Mouse (Mus musculus): ENCODE results near the gene Myo16. TPM values are rescaled to one million over a fixed set of nuclear protein-coding genes. Genes with fewer than 3 reads are reported as not detected.

Gene Myo16
- polyA plus RNA-seq, 1 experiment from 2014 or later = 2.0 TPM

DNA sequence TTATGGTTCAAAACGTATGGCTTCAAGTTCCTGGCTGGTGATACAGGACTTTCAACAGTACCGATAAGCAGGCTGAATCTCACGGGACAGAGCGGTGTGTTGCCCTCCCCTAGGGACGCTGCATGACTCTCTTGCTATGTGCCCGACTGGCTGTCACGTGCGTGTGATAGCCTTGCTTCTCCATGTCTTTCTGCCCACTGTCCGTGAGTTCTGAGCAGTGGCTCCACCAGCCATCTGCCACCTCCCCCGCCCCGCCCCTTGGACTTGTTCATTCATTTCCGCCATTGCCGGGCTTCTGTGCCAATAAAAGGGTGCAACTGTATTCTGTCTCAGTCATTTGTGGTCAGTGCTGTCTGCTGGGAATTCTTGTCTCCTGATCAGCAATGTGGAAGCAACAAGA, 480.7 kb downstream of the Myo16 start:
- Histone ChIP-seq H3K4me1 (ENCODE audit: control insufficient read depth, insufficient read depth, low read length) (peaks cover 11% of the 10 kb centered on the region), H3K4me2 (ENCODE audit: low read length) (no peak overlapping the region), H3K9ac (ENCODE audit: low read length) (no peak overlapping the region), H3K27me3 (replicated peaks; ENCODE audit: control insufficient read depth, insufficient read depth, low read length) (no peaks in the 10 kb centered on the region), H3K36me3 (ENCODE audit: control insufficient read depth, insufficient read depth, low read length) (no peaks in the 10 kb centered on the region), H3K9me3 (replicated peaks; ENCODE audit: control insufficient read depth, low read length) (no peaks in the 10 kb centered on the region), H3K27ac (ENCODE audit: low read depth, low read length) (no peak overlapping the region), H3K4me3 (ENCODE audit: low read depth, low read length) (no peak overlapping the region)
- WGBS = 81% methylated on average over 13 of the region's 13 CpGs
- ATAC-seq = 0 out of 2 replicates have a peak, but pooled peaks have one; percentile 16
- no peak for DNase-seq (ENCODE audit: low spot score)

DNA sequence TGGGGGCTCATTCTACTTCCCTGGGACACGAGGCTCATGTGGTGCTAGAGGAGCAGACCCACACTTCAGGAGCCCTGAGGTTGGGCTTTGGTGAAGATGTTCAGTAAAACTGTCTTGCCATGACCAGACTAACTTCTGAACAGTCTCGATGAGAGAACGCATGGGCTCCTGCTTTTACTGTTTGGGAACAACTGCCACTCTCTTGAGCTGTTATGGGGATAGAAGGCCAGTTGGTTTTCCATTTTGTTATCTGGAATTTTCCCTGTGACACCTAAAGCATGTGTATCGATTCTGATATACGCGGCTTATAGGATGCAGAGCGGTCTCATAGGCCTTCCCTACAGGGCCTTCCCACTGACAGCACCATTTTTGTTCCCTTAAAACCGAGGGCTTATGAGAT, 485.2 kb downstream of the Myo16 start:
- DNase-seq (ENCODE audit: low spot score) (no peak), ATAC-seq (no peak)
- Histone ChIP-seq H3K4me2 (ENCODE audit: low read length) (no peak overlapping the region), H3K27me3 (replicated peaks; ENCODE audit: control insufficient read depth, insufficient read depth, low read length) (no peaks in the 10 kb centered on the region), H3K36me3 (ENCODE audit: control insufficient read depth, insufficient read depth, low read length) (no peaks in the 10 kb centered on the region), H3K9me3 (replicated peaks; ENCODE audit: control insufficient read depth, low read length) (no peaks in the 10 kb centered on the region), H3K4me3 (ENCODE audit: low read depth, low read length) (no peak overlapping the region), H3K9ac (ENCODE audit: low read length) (no peak overlapping the region), H3K4me1 (ENCODE audit: control insufficient read depth, insufficient read depth, low read length) (0 out of 2 replicates have a peak, but pooled peaks cover 4% of the 10 kb centered on the region), H3K27ac (ENCODE audit: low read depth, low read length) (no peak overlapping the region)
- 92% methylated on average over 8 of the region's 8 CpGs for WGBS

DNA sequence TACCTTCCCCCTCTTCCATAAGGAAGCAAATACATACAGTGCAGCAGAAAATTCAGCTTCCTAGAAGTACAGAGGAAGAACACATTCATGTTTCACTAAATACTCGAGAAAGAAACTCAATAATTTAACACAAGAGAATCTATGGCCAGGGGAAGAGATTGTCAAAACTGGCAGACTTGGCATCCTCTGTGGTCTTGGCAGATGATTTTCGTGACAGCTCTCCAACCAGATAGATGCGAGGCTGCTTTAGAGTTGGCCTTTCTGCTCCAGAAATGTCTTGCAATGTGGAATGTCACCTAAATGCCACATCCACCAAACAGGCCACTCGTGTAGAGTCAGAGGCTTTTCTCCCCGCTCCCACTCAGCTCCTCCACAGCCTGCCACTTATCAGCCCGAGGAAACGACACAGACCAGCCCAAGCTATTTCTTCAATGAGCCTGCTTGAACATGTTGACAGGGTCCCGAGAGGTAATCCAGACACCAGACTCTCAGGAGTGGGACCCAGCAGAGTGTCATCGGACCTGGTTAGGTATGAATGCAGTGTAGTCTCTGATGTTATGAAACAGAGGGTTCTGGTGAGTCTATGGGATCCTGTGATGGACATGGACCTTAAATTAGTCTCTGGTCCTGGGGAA, 486.6 kb downstream of the Myo16 start:
- no peak overlapping the region for H3K27ac ChIP-seq (ENCODE audit: low read depth, low read length)
- ATAC-seq = no peak
- H3K27me3 ChIP-seq (replicated peaks; ENCODE audit: control insufficient read depth, insufficient read depth, low read length) = no peaks in the 10 kb centered on the region
- no peaks in the 10 kb centered on the region for H3K36me3 ChIP-seq (ENCODE audit: control insufficient read depth, insufficient read depth, low read length)
- peaks cover 11% of the 10 kb centered on the region for H3K4me1 ChIP-seq (ENCODE audit: control insufficient read depth, insufficient read depth, low read length)
- WGBS = 84% methylated on average over 9 of the region's 9 CpGs
- no peak for DNase-seq (ENCODE audit: low spot score)
- H3K4me2 ChIP-seq (ENCODE audit: low read length) = no peak overlapping the region
- H3K9me3 ChIP-seq (replicated peaks; ENCODE audit: control insufficient read depth, low read length) = no peaks in the 10 kb centered on the region
- no peak overlapping the region for H3K9ac ChIP-seq (ENCODE audit: low read length)
- H3K4me3 ChIP-seq (ENCODE audit: low read depth, low read length) = no peak overlapping the region

DNA sequence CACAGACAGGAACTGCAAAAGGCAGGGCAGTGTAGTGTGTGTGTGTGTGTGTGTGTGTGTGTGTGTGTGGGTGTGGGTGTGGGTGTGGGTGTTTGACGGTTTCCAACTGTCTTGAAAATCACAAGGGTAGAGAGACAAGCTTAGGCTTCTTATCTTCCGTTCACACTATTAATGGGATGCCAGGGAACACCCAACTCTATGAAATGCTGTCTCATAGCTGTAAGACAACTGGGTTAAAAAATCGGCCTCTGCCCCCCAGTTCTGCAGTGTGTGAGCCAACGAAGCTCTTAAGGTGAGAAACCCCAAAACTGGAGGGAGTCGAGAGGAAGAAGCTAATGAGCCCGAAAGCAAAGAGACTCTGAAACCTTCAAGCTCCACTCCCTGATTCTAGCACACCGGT, 487.1 kb downstream of the Myo16 start:
- H3K4me3 ChIP-seq (ENCODE audit: low read depth, low read length) = no peak overlapping the region
- H3K36me3 ChIP-seq (ENCODE audit: control insufficient read depth, insufficient read depth, low read length) = no peaks in the 10 kb centered on the region
- 84% methylated on average over 7 of the region's 7 CpGs for WGBS
- H3K27me3 ChIP-seq (replicated peaks; ENCODE audit: control insufficient read depth, insufficient read depth, low read length) = no peaks in the 10 kb centered on the region
- no peak overlapping the region for H3K4me2 ChIP-seq (ENCODE audit: low read length)
- no peaks in the 10 kb centered on the region for H3K9me3 ChIP-seq (replicated peaks; ENCODE audit: control insufficient read depth, low read length)
- peaks cover 11% of the 10 kb centered on the region for H3K4me1 ChIP-seq (ENCODE audit: control insufficient read depth, insufficient read depth, low read length)
- H3K9ac ChIP-seq (ENCODE audit: low read length) = no peak overlapping the region
- DNase-seq (ENCODE audit: low spot score) (no peak), ATAC-seq (no peak)
- H3K27ac ChIP-seq (ENCODE audit: low read depth, low read length) = no peak overlapping the region

DNA sequence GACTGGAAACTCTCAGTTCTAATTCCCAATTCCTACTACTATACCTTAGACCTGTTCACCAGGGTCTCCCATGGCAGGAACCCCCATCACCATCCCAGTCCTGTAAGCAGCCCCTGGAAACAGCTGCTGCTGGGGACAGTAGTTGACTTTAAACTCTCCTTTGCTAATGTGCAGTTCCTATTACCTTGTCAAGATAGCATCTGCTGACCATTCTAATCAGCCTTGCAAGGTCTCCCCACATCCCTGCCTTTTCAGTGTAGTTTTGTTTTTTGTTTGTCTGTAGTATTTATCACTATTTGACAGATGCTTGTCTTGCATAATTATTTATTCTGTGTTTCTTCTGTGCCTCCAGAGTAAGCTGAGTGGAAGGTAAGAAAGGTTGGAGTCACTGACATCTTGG, 487.6 kb downstream of the Myo16 start:
- H3K9me3 ChIP-seq (replicated peaks; ENCODE audit: control insufficient read depth, low read length) = no peaks in the 10 kb centered on the region
- no peak for ATAC-seq
- H3K36me3 ChIP-seq (ENCODE audit: control insufficient read depth, insufficient read depth, low read length) = no peaks in the 10 kb centered on the region
- no peak overlapping the region for H3K4me2 ChIP-seq (ENCODE audit: low read length)
- H3K4me3 ChIP-seq (ENCODE audit: low read depth, low read length) = no peak overlapping the region
- H3K4me1 ChIP-seq (ENCODE audit: control insufficient read depth, insufficient read depth, low read length) = peaks cover 11% of the 10 kb centered on the region
- H3K9ac ChIP-seq (ENCODE audit: low read length) = no peak overlapping the region
- DNase-seq (ENCODE audit: low spot score) = no peak
- H3K27me3 ChIP-seq (replicated peaks; ENCODE audit: control insufficient read depth, insufficient read depth, low read length) = no peaks in the 10 kb centered on the region
- no peak overlapping the region for H3K27ac ChIP-seq (ENCODE audit: low read depth, low read length)

DNA sequence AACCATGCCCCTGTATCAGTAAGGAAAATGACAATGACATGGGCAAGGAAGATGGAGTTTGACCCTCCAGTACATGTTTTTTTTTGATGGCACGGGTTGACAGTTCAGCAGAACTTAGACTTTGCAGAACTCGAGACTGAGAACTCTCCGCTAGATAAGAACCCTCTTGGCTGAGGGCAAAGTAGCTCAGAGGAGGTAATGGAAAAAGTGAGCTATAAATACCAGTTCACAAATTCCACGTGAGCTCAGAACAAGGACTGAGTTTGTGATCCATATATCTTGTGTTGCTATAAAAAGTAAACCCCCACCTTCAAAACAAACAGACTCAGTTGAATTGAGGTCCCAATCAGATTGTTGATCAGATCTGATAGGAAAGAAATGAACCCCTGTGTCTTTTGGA, 489.5 kb downstream of the Myo16 start:
- Histone ChIP-seq H3K27me3 (replicated peaks; ENCODE audit: control insufficient read depth, insufficient read depth, low read length) (no peaks in the 10 kb centered on the region), H3K4me1 (ENCODE audit: control insufficient read depth, insufficient read depth, low read length) (peaks cover 11% of the 10 kb centered on the region), H3K4me2 (ENCODE audit: low read length) (no peak overlapping the region), H3K4me3 (ENCODE audit: low read depth, low read length) (no peak overlapping the region), H3K9ac (ENCODE audit: low read length) (no peak overlapping the region), H3K27ac (ENCODE audit: low read depth, low read length) (no peak overlapping the region), H3K36me3 (ENCODE audit: control insufficient read depth, insufficient read depth, low read length) (no peaks in the 10 kb centered on the region), H3K9me3 (replicated peaks; ENCODE audit: control insufficient read depth, low read length) (no peaks in the 10 kb centered on the region)
- no peak for ATAC-seq
- no peak for DNase-seq (ENCODE audit: low spot score)
- WGBS = 92% methylated on average over 4 of the region's 4 CpGs

DNA sequence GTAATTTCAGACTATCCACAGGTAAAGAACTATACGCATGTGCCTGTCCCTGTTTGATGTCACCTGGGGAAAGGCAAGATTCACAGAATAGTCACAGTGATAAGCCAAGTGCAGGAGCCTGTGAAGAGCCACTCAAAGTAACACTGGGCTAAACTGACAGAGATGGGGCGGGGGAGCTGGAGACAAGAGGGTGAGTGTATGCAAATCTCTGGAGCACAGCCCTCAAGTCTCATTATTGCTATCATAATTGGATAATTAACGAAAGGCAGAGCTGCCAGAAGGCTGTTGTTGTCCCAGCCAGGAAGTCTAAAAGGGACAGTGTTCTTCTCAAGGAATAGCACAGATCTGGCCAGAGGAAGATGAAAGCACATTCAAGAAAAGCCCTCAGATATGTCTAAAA, 490.8 kb downstream of the Myo16 start:
- Histone ChIP-seq H3K9ac (ENCODE audit: low read length) (no peak overlapping the region), H3K27me3 (replicated peaks; ENCODE audit: control insufficient read depth, insufficient read depth, low read length) (no peaks in the 10 kb centered on the region), H3K4me1 (ENCODE audit: control insufficient read depth, insufficient read depth, low read length) (peaks cover 11% of the 10 kb centered on the region), H3K4me2 (ENCODE audit: low read length) (no peak overlapping the region), H3K9me3 (replicated peaks; ENCODE audit: control insufficient read depth, low read length) (no peaks in the 10 kb centered on the region), H3K36me3 (ENCODE audit: control insufficient read depth, insufficient read depth, low read length) (no peaks in the 10 kb centered on the region), H3K27ac (ENCODE audit: low read depth, low read length) (no peak overlapping the region), H3K4me3 (ENCODE audit: low read depth, low read length) (no peak overlapping the region)
- DNase-seq (ENCODE audit: low spot score) (peak; percentile 79), ATAC-seq (peak; percentile 86)
- WGBS = 24% methylated on average over 3 of the region's 3 CpGs

DNA sequence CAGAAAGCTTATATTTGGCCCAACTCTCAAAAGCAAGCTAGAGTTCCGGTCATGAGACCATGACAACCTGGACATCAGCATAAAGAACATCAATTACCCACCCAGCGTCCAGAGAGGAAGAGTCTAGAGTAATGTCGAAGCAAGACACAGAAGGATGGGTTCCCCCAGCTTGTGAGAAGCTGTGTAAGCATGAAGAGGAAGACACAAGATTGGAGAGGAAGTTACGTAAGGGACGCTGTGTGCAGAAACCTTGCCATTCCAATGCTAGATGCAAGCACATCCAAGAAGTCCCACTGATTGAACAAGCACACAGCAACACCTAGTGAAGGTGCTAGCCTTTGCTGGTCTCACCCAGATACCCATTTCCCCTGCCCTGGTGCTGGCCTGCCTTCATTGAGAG, 492.0 kb downstream of the Myo16 start:
- Histone ChIP-seq H3K27ac (ENCODE audit: low read depth, low read length) (no peak overlapping the region), H3K4me3 (ENCODE audit: low read depth, low read length) (no peak overlapping the region), H3K4me2 (ENCODE audit: low read length) (no peak overlapping the region), H3K4me1 (ENCODE audit: control insufficient read depth, insufficient read depth, low read length) (peaks cover 11% of the 10 kb centered on the region), H3K27me3 (replicated peaks; ENCODE audit: control insufficient read depth, insufficient read depth, low read length) (no peaks in the 10 kb centered on the region), H3K9me3 (replicated peaks; ENCODE audit: control insufficient read depth, low read length) (no peaks in the 10 kb centered on the region), H3K36me3 (ENCODE audit: control insufficient read depth, insufficient read depth, low read length) (no peaks in the 10 kb centered on the region), H3K9ac (ENCODE audit: low read length) (no peak overlapping the region)
- 95% methylated on average over 5 of the region's 5 CpGs for WGBS
- DNase-seq (ENCODE audit: low spot score) (no peak), ATAC-seq (no peak)

DNA sequence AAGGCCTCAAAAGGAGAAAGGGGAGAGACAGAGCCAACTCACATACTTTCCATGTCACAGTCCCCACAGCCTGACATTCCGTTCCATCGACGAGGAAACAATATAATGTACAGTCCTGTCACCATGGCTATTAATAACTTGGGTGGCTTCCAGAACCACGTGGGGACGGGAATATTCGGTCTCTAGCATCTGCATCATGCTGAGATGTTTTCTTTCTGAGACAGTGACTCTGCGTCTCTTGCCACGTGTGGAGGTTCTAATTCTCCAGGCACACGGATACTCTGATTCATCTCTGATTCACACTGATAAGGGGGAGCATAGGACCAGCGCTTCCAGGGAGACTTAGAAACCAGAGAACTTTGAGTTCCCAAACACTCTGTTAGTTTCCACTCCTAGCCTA, 492.8 kb downstream of the Myo16 start:
- Histone ChIP-seq H3K9ac (ENCODE audit: low read length) (no peak overlapping the region), H3K27me3 (replicated peaks; ENCODE audit: control insufficient read depth, insufficient read depth, low read length) (no peaks in the 10 kb centered on the region), H3K4me2 (ENCODE audit: low read length) (no peak overlapping the region), H3K4me3 (ENCODE audit: low read depth, low read length) (no peak overlapping the region), H3K9me3 (replicated peaks; ENCODE audit: control insufficient read depth, low read length) (no peaks in the 10 kb centered on the region), H3K4me1 (ENCODE audit: control insufficient read depth, insufficient read depth, low read length) (peaks cover 11% of the 10 kb centered on the region), H3K36me3 (ENCODE audit: control insufficient read depth, insufficient read depth, low read length) (no peaks in the 10 kb centered on the region), H3K27ac (ENCODE audit: low read depth, low read length) (no peak overlapping the region)
- DNase-seq (ENCODE audit: low spot score) (no peak), ATAC-seq (no peak)
- 50% methylated on average over 10 of the region's 10 CpGs for WGBS
